Mouse (Mus musculus): ENCODE data around the gene Adam15. TPM values are rescaled to one million over a fixed set of nuclear protein-coding genes. Genes with fewer than 3 reads are reported as not detected.

Gene Adam15
- polyA plus RNA-seq, 1 experiment = 78.4 TPM

DNA sequence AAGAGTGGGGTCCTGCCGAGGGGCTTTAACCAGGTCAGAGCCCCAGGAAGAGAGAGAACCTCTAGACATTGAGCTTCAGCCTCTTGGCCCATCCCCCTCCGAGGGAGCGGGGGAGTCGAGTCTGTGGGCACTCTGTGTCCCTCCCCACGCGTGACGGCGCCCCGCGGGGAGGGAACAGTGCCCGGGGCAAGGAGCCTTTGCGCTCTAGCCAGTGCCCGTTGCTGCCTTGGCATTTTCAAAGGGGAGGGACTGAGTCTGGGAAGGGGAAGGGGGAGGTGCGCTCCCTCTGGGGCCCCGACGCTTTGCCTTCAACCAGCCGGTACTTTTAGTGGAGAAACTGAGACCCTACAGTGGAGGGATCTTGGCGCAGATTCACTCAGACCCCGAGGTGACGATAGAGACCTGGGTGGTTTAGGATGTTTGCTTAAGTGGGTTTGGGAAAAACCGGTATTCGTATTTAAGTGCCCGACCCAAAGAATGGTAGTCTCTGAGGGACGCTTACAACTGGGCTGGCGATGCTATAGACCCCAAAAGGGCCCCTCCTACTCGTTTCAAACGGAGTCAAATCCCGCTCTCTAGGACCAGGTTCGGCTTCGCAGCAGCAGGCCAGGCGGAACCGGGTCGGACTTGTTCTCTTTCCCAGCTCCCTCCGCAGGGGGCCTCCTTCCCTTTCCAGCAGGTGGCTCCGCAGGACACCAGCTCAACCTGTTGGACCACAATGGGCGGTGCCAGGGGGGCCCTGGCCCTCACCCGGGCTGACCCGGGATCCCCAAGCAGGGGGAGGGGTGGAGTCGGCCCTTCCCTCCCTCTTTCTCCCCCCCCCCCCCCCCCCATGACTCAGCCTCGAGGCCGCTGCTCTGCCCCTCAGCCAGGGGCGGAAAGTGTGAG, 44.5 kb upstream of the Adam15 start, which contains the start of gene Zbtb7b:
TSS of gene Zbtb7b (minus strand) at position 771 of the 888 bp plus-strand sequence.
- TF ChIP-seq SRF (IDR thresholded peaks at IDR 0.05; ENCODE audit: control insufficient read depth, insufficient read length, low read depth) (no peak), CEBPB (IDR thresholded peaks at IDR 0.05; ENCODE audit: insufficient read depth, poor library complexity, severe bottlenecking) (no peak), POLR2AphosphoS2 (IDR thresholded peaks at IDR 0.05; ENCODE audit: insufficient read length, low read depth) (peak; percentile 32), MYOD1 (IDR thresholded peaks at IDR 0.05; ENCODE audit: control insufficient read depth in 1 of 3, insufficient read length in 2 of 3, low read depth in 2 of 3) (peak in 1 of 3 experiments; percentile 25), MYOG (IDR thresholded peaks at IDR 0.05; ENCODE audit: control insufficient read depth in 1 of 3, insufficient read depth in 1 of 3, insufficient read length in 2 of 3, low read depth in 2 of 3) (peak in 1 of 3 experiments; percentile 37), USF1 (IDR thresholded peaks at IDR 0.05; ENCODE audit: low read depth) (no peak), POLR2A (IDR thresholded peaks at IDR 0.05; ENCODE audit: insufficient read length, low read depth) (peak; percentile 51), TCF3 (IDR thresholded peaks at IDR 0.05; ENCODE audit: insufficient read length, low read depth) (no peak), TCF12 (IDR thresholded peaks at IDR 0.05; ENCODE audit: insufficient read depth, poor library complexity, severe bottlenecking) (no peak)
- Histone ChIP-seq H3ac (ENCODE audit: control insufficient read depth, insufficient read length) (peak within 1 kb of the TSS; percentile 66), H3K4me3 (peak within 1 kb of the TSS; percentile 99), H3K36me3 (ENCODE audit: control insufficient read depth, insufficient read depth) (no peaks in the 10 kb centered on the region), H3K27me3 (ENCODE audit: control insufficient read depth, insufficient read depth, insufficient read length) (no peaks in the 10 kb centered on the region), H3K4me2 (ENCODE audit: low read depth) (peak within 1 kb of the TSS; percentile 90), H3K79me2 (ENCODE audit: control insufficient read depth, insufficient read depth) (peaks cover 29% of the 10 kb centered on the region)

DNA sequence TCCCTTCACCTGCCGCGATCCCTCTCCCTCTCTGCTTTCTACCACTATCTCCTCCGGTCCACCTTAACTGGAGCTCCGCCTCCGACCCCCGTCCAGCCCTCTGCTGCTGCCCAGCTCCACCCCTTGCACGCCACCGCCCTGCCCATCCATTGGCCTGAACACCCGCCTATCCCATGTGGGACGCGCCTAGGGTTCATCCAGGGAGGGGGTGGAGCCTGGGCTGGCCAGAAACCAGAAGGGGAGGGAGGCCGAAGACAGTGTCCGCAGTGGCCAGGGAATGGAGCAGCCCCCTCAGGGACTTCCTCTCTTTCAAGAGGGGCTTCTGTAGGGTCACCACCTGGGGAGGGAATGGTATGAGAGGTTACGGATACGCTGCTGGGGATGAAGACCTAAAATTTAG, 43.8 kb upstream of the Adam15 start:
- H3K36me3 ChIP-seq (ENCODE audit: control insufficient read depth, insufficient read depth) = no peaks in the 10 kb centered on the region
- peak overlapping the region; percentile 99 for H3K4me3 ChIP-seq
- no peaks in the 10 kb centered on the region for H3K27me3 ChIP-seq (ENCODE audit: control insufficient read depth, insufficient read depth, insufficient read length)
- peaks cover 35% of the 10 kb centered on the region for H3K79me2 ChIP-seq (ENCODE audit: control insufficient read depth, insufficient read depth)
- peak overlapping the region; percentile 90 for H3K4me2 ChIP-seq (ENCODE audit: low read depth)
- TF ChIP-seq MAX (IDR thresholded peaks at IDR 0.05; ENCODE audit: low read depth) (no peak), USF1 (IDR thresholded peaks at IDR 0.05; ENCODE audit: low read depth) (no peak), CEBPB (IDR thresholded peaks at IDR 0.05; ENCODE audit: insufficient read depth, poor library complexity, severe bottlenecking) (no peak), REST (IDR thresholded peaks at IDR 0.05; ENCODE audit: insufficient read depth, insufficient read length) (no peak), POLR2A (IDR thresholded peaks at IDR 0.05; ENCODE audit: insufficient read length, low read depth) (peak; percentile 48), MYOG (IDR thresholded peaks at IDR 0.05; ENCODE audit: control insufficient read depth in 1 of 3, insufficient read depth in 1 of 3, insufficient read length in 2 of 3, low read depth in 2 of 3) (peak in 1 of 3 experiments; percentile 23), TCF3 (IDR thresholded peaks at IDR 0.05; ENCODE audit: insufficient read length, low read depth) (no peak), POLR2AphosphoS2 (IDR thresholded peaks at IDR 0.05; ENCODE audit: insufficient read length, low read depth) (peak; percentile 55), E2F4 (IDR thresholded peaks at IDR 0.05; ENCODE audit: insufficient read depth) (no peak), SRF (IDR thresholded peaks at IDR 0.05; ENCODE audit: control insufficient read depth, insufficient read length, low read depth) (peak; percentile 78), TCF12 (IDR thresholded peaks at IDR 0.05; ENCODE audit: insufficient read depth, poor library complexity, severe bottlenecking) (no peak), MYOD1 (IDR thresholded peaks at IDR 0.05; ENCODE audit: control insufficient read depth in 1 of 3, insufficient read length in 2 of 3, low read depth in 2 of 3) (peak in 1 of 3 experiments; percentile 18)
- peak overlapping the region; percentile 66 for H3ac ChIP-seq (ENCODE audit: control insufficient read depth, insufficient read length)

GRCm38 (mm10) chr3:89392871-89393311, 43.1 kb upstream of the Adam15 start:
- peak overlapping the region; percentile 65 for H3K4me2 ChIP-seq (ENCODE audit: low read depth)
- TF ChIP-seq REST (IDR thresholded peaks at IDR 0.05; ENCODE audit: insufficient read depth, insufficient read length) (no peak), POLR2A (IDR thresholded peaks at IDR 0.05; ENCODE audit: insufficient read length, low read depth) (peak; percentile 35), USF1 (IDR thresholded peaks at IDR 0.05; ENCODE audit: low read depth) (no peak), MYOG (IDR thresholded peaks at IDR 0.05; ENCODE audit: control insufficient read depth in 1 of 3, insufficient read depth in 1 of 3, insufficient read length in 2 of 3, low read depth in 2 of 3) (no peak), SRF (IDR thresholded peaks at IDR 0.05; ENCODE audit: control insufficient read depth, insufficient read length, low read depth) (no peak), POLR2AphosphoS2 (IDR thresholded peaks at IDR 0.05; ENCODE audit: insufficient read length, low read depth) (peak; percentile 32), TCF12 (IDR thresholded peaks at IDR 0.05; ENCODE audit: insufficient read depth, poor library complexity, severe bottlenecking) (no peak), TCF3 (IDR thresholded peaks at IDR 0.05; ENCODE audit: insufficient read length, low read depth) (no peak), MAX (IDR thresholded peaks at IDR 0.05; ENCODE audit: low read depth) (no peak), E2F4 (IDR thresholded peaks at IDR 0.05; ENCODE audit: insufficient read depth) (no peak), MYOD1 (IDR thresholded peaks at IDR 0.05; ENCODE audit: control insufficient read depth in 1 of 3, insufficient read length in 2 of 3, low read depth in 2 of 3) (peak in 1 of 3 experiments; percentile 18), CEBPB (IDR thresholded peaks at IDR 0.05; ENCODE audit: insufficient read depth, poor library complexity, severe bottlenecking) (no peak)
- peak overlapping the region; percentile 99 for H3K4me3 ChIP-seq
- H3K36me3 ChIP-seq (ENCODE audit: control insufficient read depth, insufficient read depth) = no peaks in the 10 kb centered on the region
- H3ac ChIP-seq (ENCODE audit: control insufficient read depth, insufficient read length) = peak overlapping the region; percentile 66
- H3K27me3 ChIP-seq (ENCODE audit: control insufficient read depth, insufficient read depth, insufficient read length) = no peaks in the 10 kb centered on the region
- peaks cover 39% of the 10 kb centered on the region for H3K79me2 ChIP-seq (ENCODE audit: control insufficient read depth, insufficient read depth)

DNA sequence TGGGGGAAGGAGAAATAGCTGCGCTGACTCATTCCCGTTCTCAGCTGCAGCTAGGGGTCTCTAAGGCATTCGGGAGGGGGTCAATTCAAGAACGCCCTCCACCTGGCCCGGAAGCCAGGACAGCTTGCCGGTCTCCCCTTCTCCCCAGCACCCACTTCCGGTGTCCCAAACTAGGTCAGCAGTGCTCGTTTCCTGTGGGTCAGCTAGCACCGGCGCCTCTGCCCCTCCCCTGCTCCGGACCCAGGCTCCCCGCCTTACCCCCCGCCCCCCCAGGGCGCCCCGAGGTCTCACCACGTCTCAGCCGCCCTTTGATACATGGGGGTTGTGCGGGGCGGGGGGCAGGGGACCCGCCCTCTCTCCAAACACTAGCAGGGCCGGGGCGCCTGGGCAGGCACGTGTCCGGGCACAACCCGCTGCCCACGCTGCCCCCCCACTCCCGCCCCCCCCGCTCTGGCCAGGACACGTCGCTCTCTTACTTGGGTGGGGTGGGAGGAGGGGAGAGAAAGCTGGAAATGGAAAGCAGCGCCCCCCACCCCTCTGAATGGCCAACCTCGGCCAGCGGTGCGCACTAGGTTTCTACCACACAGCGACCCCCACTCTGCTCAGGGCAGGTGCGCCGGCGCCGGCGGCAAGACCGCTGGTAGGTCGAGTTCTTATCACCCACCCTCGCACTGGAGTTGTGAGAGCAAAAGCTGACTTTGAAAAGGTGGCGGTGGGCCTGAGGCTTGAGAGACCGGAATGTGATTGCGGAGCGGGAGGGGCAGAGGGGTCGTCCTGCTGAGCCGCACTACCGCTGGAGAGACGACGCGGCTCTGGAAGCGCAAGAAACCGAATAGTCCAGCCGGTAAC, 42.1 kb upstream of the Adam15 start:
- H3K4me3 ChIP-seq = peak overlapping the region; percentile 99
- TF ChIP-seq TCF12 (IDR thresholded peaks at IDR 0.05; ENCODE audit: insufficient read depth, poor library complexity, severe bottlenecking) = no peak
- peak; percentile 60 for TF ChIP-seq POLR2A (IDR thresholded peaks at IDR 0.05; ENCODE audit: insufficient read length, low read depth)
- no peak for TF ChIP-seq TCF3 (IDR thresholded peaks at IDR 0.05; ENCODE audit: insufficient read length, low read depth)
- TF ChIP-seq MYOG (IDR thresholded peaks at IDR 0.05; ENCODE audit: control insufficient read depth in 1 of 3, insufficient read depth in 1 of 3, insufficient read length in 2 of 3, low read depth in 2 of 3) = no peak
- TF ChIP-seq MYOD1 (IDR thresholded peaks at IDR 0.05; ENCODE audit: control insufficient read depth in 1 of 3, insufficient read length in 2 of 3, low read depth in 2 of 3) = peak in 1 of 3 experiments; percentile 23
- no peak for TF ChIP-seq REST (IDR thresholded peaks at IDR 0.05; ENCODE audit: insufficient read depth, insufficient read length)
- TF ChIP-seq POLR2AphosphoS2 (IDR thresholded peaks at IDR 0.05; ENCODE audit: insufficient read length, low read depth) = peak; percentile 76
- TF ChIP-seq USF1 (IDR thresholded peaks at IDR 0.05; ENCODE audit: low read depth) = no peak
- TF ChIP-seq SRF (IDR thresholded peaks at IDR 0.05; ENCODE audit: control insufficient read depth, insufficient read length, low read depth) = peak; percentile 78
- H3K79me2 ChIP-seq (ENCODE audit: control insufficient read depth, insufficient read depth) = peaks cover 42% of the 10 kb centered on the region
- peak overlapping the region; percentile 96 for H3K4me2 ChIP-seq (ENCODE audit: low read depth)
- H3ac ChIP-seq (ENCODE audit: control insufficient read depth, insufficient read length) = peak overlapping the region; percentile 66
- no peaks in the 10 kb centered on the region for H3K27me3 ChIP-seq (ENCODE audit: control insufficient read depth, insufficient read depth, insufficient read length)
- no peaks in the 10 kb centered on the region for H3K36me3 ChIP-seq (ENCODE audit: control insufficient read depth, insufficient read depth)
